Mouse (Mus musculus): Measurements from ENCODE around the gene Cenpp. TPM values are rescaled to one million over a fixed set of nuclear protein-coding genes. Genes with fewer than 3 reads are reported as not detected.

Cenpp gene
- polyA plus RNA-seq, 1 experiment from 2014 or later, result 37.1 TPM

DNA sequence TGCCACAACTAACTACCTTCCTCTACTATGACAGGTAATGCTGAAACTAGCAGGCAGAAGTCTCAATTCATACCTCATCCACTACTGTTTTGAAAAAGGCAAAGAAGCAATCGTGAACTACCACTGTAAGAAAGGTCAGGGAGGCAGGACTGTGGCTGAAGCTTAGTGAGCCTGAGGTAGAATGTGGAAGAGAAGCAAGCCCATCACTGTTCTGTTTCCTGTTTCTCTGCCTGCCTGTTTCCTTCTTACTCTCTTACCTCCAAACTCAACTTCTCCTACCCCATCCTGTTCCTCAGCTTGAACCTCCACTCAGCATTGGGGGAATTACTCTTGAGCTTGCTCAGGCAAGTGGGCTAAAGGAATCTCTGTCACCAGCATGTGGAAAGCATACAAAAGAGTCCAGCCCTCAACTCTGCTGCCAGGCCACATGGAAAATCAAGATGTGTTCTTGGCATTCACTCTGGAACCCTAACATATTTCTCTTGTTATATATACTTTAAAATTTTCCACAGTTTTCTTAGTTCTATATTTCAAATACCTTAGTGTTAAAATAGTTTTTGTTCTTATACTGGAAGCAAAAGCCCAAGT lies 104.9 kb downstream of the Cenpp start:
- DNase-seq (ENCODE audit: extremely low spot score, low spot score), result no peak
- Histone ChIP-seq H3K27ac (no peak overlapping the region), H3K9me3 (no peaks in the 10 kb centered on the region), H3K4me1 (no peaks in the 10 kb centered on the region), H3K4me3 (no peak overlapping the region), H3K27me3 (ENCODE audit: poor library complexity, severe bottlenecking) (no peaks in the 10 kb centered on the region), H3K36me3 (replicated peaks) (no peaks in the 10 kb centered on the region)
- WGBS, result 76% methylated on average over 1 of the region's 1 CpGs

GRCm38 (mm10) chr13:49546517-49546916 lies 106.1 kb downstream of the Cenpp start:
- DNase-seq (ENCODE audit: extremely low spot score, low spot score), result no peak
- WGBS, result 86% methylated on average over 1 of the region's 1 CpGs
- no peaks in the 10 kb centered on the region for H3K36me3 ChIP-seq (replicated peaks)
- no peaks in the 10 kb centered on the region for H3K9me3 ChIP-seq
- H3K4me3 ChIP-seq, result no peak overlapping the region
- no peaks in the 10 kb centered on the region for H3K27me3 ChIP-seq (ENCODE audit: poor library complexity, severe bottlenecking)
- no peak overlapping the region for H3K27ac ChIP-seq
- no peaks in the 10 kb centered on the region for H3K4me1 ChIP-seq

DNA sequence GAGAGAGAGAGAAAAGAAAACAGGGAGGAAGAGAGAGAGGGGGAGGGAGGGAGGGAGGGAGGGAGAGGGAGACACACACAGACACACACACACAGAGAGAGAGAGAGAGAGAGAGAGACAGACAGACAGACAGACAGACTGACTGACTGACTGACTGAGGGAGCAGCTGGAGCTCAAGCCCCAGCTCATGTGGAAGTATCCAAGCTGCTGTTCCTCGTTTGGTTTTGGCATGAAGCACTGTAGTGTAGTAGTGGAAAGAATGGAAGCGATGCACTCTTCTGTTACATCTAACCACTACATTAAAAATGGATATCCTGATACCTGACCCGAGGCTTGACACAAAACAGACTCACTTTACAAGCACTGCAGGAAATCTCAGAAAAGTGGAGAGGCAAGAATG lies 106.9 kb downstream of the Cenpp start:
- no peak overlapping the region for H3K27ac ChIP-seq
- H3K9me3 ChIP-seq, result no peaks in the 10 kb centered on the region
- H3K4me3 ChIP-seq, result no peak overlapping the region
- DNase-seq (ENCODE audit: extremely low spot score, low spot score), result no peak
- H3K27me3 ChIP-seq (ENCODE audit: poor library complexity, severe bottlenecking), result no peaks in the 10 kb centered on the region
- no peaks in the 10 kb centered on the region for H3K36me3 ChIP-seq (replicated peaks)
- no peaks in the 10 kb centered on the region for H3K4me1 ChIP-seq
- WGBS, result 73% methylated on average over 3 of the region's 3 CpGs

- no peaks in the 10 kb centered on the region for H3K9me3 ChIP-seq
- no peak within 1 kb of the TSS for H3K4me3 ChIP-seq
- no peaks in the 10 kb centered on the region for H3K27me3 ChIP-seq (ENCODE audit: poor library complexity, severe bottlenecking)
- no peak within 1 kb of the TSS for H3K27ac ChIP-seq
- no peak for DNase-seq (ENCODE audit: extremely low spot score, low spot score)
- 85% methylated on average over 3 of the region's 3 CpGs for WGBS
- no peaks in the 10 kb centered on the region for H3K36me3 ChIP-seq (replicated peaks)
- H3K4me1 ChIP-seq, result no peaks in the 10 kb centered on the region
Measured at GRCm38 (mm10) chr13:49544279-49544678, 108.3 kb downstream of the Cenpp start, which contains the start of gene Aspn. Aspn (plus strand) TSS chr13:49544443.

DNA sequence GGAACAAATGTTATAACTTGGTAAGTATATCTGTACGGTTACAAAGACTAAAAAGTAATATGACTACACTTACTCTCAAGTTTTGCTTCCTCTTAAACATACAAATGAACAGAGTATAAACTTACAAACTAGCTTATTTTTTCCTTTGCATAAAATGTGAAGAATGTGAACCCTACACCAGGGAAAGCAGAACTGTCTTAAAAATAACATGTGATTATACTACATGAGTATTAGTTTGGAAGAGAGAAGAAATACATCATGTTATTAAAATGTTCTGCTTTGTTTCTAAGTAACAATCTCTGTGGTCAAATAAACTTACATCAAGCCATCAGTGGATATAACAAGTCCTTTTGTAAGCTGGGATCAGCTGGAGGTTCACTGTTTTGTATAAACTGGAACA lies 113.9 kb downstream of the Cenpp start:
- no peaks in the 10 kb centered on the region for H3K4me1 ChIP-seq
- whole genome bisulfite sequencing, result 93% methylated on average over 1 of the region's 1 CpGs
- H3K9me3 ChIP-seq, result no peaks in the 10 kb centered on the region
- H3K27me3 ChIP-seq (ENCODE audit: poor library complexity, severe bottlenecking), result no peaks in the 10 kb centered on the region
- no peak overlapping the region for H3K4me3 ChIP-seq
- no peaks in the 10 kb centered on the region for H3K36me3 ChIP-seq (replicated peaks)
- no peak overlapping the region for H3K27ac ChIP-seq
- DNase-seq (ENCODE audit: extremely low spot score, low spot score), result no peak

GRCm38 (mm10) chr13:49536946-49537345 lies 115.6 kb downstream of the Cenpp start:
- Histone ChIP-seq H3K9me3 (no peaks in the 10 kb centered on the region), H3K4me3 (no peak overlapping the region), H3K36me3 (replicated peaks) (no peaks in the 10 kb centered on the region), H3K4me1 (no peaks in the 10 kb centered on the region), H3K27me3 (ENCODE audit: poor library complexity, severe bottlenecking) (no peaks in the 10 kb centered on the region), H3K27ac (no peak overlapping the region)
- DNase-seq (ENCODE audit: extremely low spot score, low spot score), result no peak
- 92% methylated on average over 1 of the region's 1 CpGs for WGBS

DNA sequence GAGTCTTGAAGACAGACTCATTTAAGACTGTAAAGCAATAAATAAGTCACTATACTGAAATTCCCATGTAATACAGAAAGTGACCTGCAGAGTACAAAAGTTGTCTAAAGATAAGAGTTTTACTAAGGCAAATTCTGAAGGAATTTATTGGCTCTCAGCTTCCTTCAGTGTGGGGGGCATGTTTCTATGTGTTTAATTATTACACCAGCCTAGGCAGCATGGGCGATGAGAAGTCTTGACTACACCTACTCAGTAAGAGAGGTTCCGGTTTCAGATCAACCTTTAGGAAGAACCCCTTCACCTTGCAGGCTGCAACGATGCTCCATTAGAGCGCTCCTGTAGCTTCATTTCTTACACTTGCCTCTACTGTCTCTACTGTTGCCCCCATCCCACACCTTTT lies 121.9 kb downstream of the Cenpp start:
- no peaks in the 10 kb centered on the region for H3K36me3 ChIP-seq (replicated peaks)
- no peak overlapping the region for H3K4me3 ChIP-seq
- 93% methylated on average over 4 of the region's 4 CpGs for WGBS
- H3K4me1 ChIP-seq, result no peaks in the 10 kb centered on the region
- H3K27ac ChIP-seq, result no peak overlapping the region
- H3K9me3 ChIP-seq, result no peaks in the 10 kb centered on the region
- no peak for DNase-seq (ENCODE audit: extremely low spot score, low spot score)
- no peaks in the 10 kb centered on the region for H3K27me3 ChIP-seq (ENCODE audit: poor library complexity, severe bottlenecking)

DNA sequence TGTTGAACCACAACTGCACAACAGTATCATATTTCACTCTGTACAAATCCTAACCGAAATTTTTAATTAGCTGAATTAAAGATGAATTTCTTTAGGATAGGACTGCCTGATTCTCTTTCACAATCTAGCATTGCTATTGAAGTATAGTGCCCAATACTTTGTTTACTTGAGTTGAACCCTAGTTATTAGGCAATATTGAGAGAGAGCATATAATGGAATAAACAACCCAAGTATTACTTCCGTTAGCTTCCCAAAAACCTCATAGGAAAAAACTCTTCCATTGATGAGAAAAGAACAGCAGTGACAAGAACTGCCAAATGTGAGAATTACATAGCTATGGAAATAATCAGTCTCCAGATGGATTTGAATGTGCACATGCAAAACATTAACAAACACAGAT lies 126.3 kb downstream of the Cenpp start:
- Histone ChIP-seq H3K9me3 (no peaks in the 10 kb centered on the region), H3K27me3 (ENCODE audit: poor library complexity, severe bottlenecking) (no peaks in the 10 kb centered on the region), H3K4me1 (no peaks in the 10 kb centered on the region), H3K27ac (no peak overlapping the region), H3K36me3 (replicated peaks) (no peaks in the 10 kb centered on the region), H3K4me3 (no peak overlapping the region)
- no peak for DNase-seq (ENCODE audit: extremely low spot score, low spot score)
- 84% methylated on average over 2 of the region's 2 CpGs for WGBS

- Histone ChIP-seq H3K27me3 (ENCODE audit: poor library complexity, severe bottlenecking) (no peaks in the 10 kb centered on the region), H3K27ac (no peak overlapping the region), H3K36me3 (replicated peaks) (no peaks in the 10 kb centered on the region), H3K4me3 (no peak overlapping the region), H3K9me3 (no peaks in the 10 kb centered on the region), H3K4me1 (no peaks in the 10 kb centered on the region)
- 43% methylated on average over 2 of the region's 2 CpGs for WGBS
- DNase-seq (ENCODE audit: extremely low spot score, low spot score), result no peak
Measured at GRCm38 (mm10) chr13:49518761-49519160, 133.8 kb downstream of the Cenpp start.

DNA sequence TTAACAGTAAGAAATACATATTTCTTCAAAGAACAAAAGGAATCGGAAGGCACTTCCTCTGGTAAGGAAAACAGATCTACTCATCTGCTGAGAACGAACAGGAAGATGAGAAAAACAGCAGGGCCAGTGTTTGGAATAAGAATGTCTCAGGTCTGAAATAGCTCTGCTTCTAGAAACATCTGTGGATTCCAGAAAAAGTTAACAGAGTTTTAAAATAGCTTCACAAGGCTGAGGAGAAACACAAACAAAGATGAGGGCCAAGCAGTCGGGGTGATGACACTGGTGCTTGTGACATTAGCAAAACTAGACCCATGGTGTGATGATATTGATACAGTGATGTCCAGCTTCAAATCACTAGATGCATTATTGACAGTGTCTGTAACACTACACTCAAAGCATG lies 145.4 kb downstream of the Cenpp start:
- H3K4me1 ChIP-seq, result peaks cover 7% of the 10 kb centered on the region; the same call in 1 of the 2 replicates
- no peaks in the 10 kb centered on the region for H3K9me3 ChIP-seq
- H3K36me3 ChIP-seq (replicated peaks), result no peaks in the 10 kb centered on the region
- no peak overlapping the region for H3K4me3 ChIP-seq
- no peak overlapping the region for H3K27ac ChIP-seq
- 85% methylated on average over 3 of the region's 3 CpGs for WGBS
- no peaks in the 10 kb centered on the region for H3K27me3 ChIP-seq (ENCODE audit: poor library complexity, severe bottlenecking)
- no peak for DNase-seq (ENCODE audit: extremely low spot score, low spot score)

DNA sequence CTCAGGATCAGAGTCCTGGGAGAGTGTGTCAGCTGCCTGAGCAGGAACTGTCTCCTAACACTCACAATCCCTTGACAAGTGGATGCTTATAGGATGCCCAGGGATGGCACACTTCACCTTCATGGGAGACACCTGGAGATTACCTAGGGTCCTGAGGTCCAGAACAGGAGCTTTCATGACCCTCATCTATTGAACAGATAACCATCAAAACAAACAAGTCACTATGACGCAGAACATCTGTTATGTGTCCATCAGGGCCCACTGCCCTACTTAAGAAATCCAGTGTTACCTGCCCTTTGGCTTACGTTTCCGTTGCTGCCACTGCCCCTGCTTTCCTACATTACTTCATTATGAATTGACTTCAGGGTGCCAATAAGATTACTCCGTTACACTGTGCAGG lies 146.8 kb downstream of the Cenpp start:
- Histone ChIP-seq H3K27me3 (ENCODE audit: poor library complexity, severe bottlenecking) (no peaks in the 10 kb centered on the region), H3K36me3 (replicated peaks) (no peaks in the 10 kb centered on the region), H3K4me3 (no peak overlapping the region), H3K9me3 (no peaks in the 10 kb centered on the region), H3K27ac (no peak overlapping the region), H3K4me1 (peaks cover 7% of the 10 kb centered on the region; the same call in 1 of the 2 replicates)
- WGBS, result 92% methylated on average over 4 of the region's 4 CpGs
- no peak for DNase-seq (ENCODE audit: extremely low spot score, low spot score)

- 75% methylated on average over 4 of the region's 4 CpGs for whole genome bisulfite sequencing
- H3K27me3 ChIP-seq (ENCODE audit: poor library complexity, severe bottlenecking), result no peaks in the 10 kb centered on the region
- H3K36me3 ChIP-seq (replicated peaks), result no peaks in the 10 kb centered on the region
- DNase-seq (ENCODE audit: extremely low spot score, low spot score), result no peak
- H3K27ac ChIP-seq, result 0 out of 2 replicates have a peak within 1 kb of the TSS, but pooled peaks have one; percentile 25
- no peak within 1 kb of the TSS for H3K4me3 ChIP-seq
- peaks cover 7% of the 10 kb centered on the region; the same call in 1 of the 2 replicates for H3K4me1 ChIP-seq
- no peaks in the 10 kb centered on the region for H3K9me3 ChIP-seq
Measured at GRCm38 (mm10) chr13:49504510-49504909, 148.1 kb downstream of the Cenpp start, which contains the start of gene Ecm2. Ecm2 (plus strand) TSS chr13:49504810.

DNA sequence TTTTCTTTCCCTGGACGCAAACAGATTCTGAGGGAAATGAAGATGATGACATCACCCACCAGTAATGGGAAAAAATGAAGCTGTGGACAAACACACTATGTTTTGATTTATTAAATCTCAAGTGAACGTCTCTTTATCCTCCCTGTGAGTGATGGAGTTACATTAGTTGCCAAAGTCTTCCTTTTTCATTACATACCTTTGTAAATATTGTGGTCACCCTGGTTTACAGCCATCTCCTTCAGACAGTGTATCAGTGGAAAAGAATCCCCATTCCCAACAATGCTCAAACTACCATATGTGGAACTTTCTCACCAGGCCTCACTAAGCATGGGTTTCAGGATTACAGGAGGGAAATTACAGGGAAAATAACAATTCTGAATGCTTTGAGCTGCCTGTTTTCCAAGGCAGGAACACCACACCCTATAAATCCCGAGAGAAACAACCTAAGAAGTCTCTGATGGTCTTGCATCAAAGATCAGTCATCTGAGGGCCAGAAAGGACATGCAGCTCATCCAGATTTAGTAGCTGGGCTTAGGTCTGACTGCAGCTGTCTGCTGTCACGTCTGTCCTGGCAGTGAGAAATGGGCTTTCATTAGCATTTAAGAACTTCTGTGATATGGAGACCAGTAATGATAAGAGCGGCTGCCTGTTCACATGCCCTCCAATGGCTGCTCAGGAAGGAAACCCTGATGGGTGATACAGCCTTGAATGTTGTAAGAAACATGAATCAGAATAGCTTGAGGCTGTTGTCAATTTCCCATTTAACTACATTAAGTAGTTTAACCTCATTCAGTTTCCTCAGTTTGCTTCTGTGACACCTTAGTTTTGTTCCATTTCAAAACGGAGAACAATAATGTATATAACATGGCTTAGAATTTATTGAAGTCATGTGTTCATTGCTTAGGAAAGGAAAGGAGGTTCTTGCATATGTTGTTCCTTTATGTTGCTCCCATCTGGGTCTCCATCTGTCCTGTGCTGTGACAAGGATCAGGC lies 159.9 kb downstream of the Cenpp start, which contains the start of gene Tes3-ps:
Tes3-ps (plus strand) TSS at position 943 of the 993 bp plus-strand sequence.
- Histone ChIP-seq H3K27ac (no peak within 1 kb of the TSS), H3K4me1 (no peaks in the 10 kb centered on the region), H3K4me3 (no peak within 1 kb of the TSS), H3K27me3 (ENCODE audit: poor library complexity, severe bottlenecking) (no peaks in the 10 kb centered on the region), H3K36me3 (replicated peaks) (no peaks in the 10 kb centered on the region), H3K9me3 (no peaks in the 10 kb centered on the region)
- no peak for DNase-seq (ENCODE audit: extremely low spot score, low spot score)
- 75% methylated on average over 6 of the region's 6 CpGs for WGBS
